Mouse (Mus musculus): ENCODE measurements at regions not wholly inside any gene's neighbourhood (a gene's known extent, or its start where the extent isn't known, plus 50 kb on each side); places are given as distances from the start of the nearest gene placed in this dataset.
A peak's percentile ranks its signal among the peaks of the same experiment; 100 is the strongest.

GRCm38 (mm10) chr15:96775129-96775528, 75.6 kb upstream of the Slc38a2 start:
- TF ChIP-seq POLR2A (IDR thresholded peaks at IDR 0.05; ENCODE audit: control insufficient read depth in 1 of 2, insufficient read depth in 1 of 2, low read depth in 1 of 2, low read length in 2 of 2, poor library complexity in 1 of 2), result no peak
- no peak for TF ChIP-seq ZC3H11A (IDR thresholded peaks at IDR 0.05; ENCODE audit: low read depth, low read length)
- peak; percentile 42 to 68; a peak in 3 of 4 replicates for TF ChIP-seq EP300 (IDR thresholded peaks at IDR 0.05; ENCODE audit: low read depth in 1 of 2, low read length in 2 of 2)
- TF ChIP-seq MXI1 (IDR thresholded peaks at IDR 0.05; ENCODE audit: low read depth, low read length), result no peak
- TF ChIP-seq RCOR1 (IDR thresholded peaks at IDR 0.05; ENCODE audit: low read depth, low read length), result no peak
- no peak for TF ChIP-seq ZMIZ1 (IDR thresholded peaks at IDR 0.05; ENCODE audit: low read depth, low read length)

Data from MEL (cell line).